Mouse (Mus musculus) adrenal gland, postnatal 25 days (tissue): ENCODE results near the gene Tram2. TPM values are rescaled to one million over a fixed set of nuclear protein-coding genes. Genes with fewer than 3 reads are reported as not detected.
A peak's percentile ranks its signal among the peaks of the same experiment; 100 is the strongest.

Source experiments
- DNase-seq: peaks from one replicate; pipeline ENCODE4 v3.0.0; 2021; ENCODE audit warnings: mixed read lengths
- total RNA-seq: library from RNA; stranded (reverse); gene quantifications from 2 replicates; pipeline ENCODE4 v1.2.3, GENCODE M21; 2021

The Tram2 gene
- total RNA-seq, 1 experiment from 2014 or later, result 5.8 TPM

GRCm38 (mm10) chr1:21067536-21068221 is 11.3 kb downstream of the Tram2 start:
- DNase-seq, result no peak

GRCm38 (mm10) chr1:21064153-21064552 is 14.9 kb downstream of the Tram2 start:
- DNase-seq, result no peak

DNA sequence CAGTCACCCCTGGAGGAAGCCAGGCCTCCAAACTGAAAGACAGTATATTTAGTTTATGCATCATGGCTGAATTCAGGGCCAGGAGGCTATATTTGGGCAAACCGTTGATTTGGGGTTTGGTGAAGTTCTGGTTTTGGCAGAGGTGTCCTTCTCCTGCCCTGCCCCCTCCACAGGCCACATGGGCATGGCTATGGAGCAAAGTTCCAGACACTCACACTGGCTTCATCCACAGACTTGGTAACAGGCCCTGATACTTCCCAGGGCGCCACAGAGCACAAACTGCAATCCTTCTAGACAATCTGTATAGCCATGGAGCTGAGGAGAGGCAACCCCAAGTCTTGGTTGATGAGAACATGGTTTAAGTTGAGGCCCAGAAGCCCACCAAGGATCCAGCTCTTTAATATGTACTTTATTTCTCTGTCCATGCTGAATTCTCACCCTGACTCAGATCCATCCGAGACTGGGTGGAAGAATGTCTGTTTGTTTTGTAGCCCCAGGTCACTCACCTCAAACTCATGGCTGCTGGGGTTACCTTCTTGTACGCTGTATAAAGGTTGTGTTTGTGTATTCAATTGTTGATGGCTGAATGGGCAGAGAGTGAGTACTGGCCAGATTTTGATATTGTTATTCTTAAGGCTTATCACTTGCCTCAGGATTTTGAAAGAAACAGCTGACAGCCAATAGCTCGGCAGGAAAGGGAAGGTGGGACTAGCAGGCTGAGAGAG is 19.5 kb downstream of the Tram2 start:
- no peak for DNase-seq

- no peak for DNase-seq
Observed at GRCm38 (mm10) chr1:21053009-21053408, 26.0 kb downstream of the Tram2 start.

DNA sequence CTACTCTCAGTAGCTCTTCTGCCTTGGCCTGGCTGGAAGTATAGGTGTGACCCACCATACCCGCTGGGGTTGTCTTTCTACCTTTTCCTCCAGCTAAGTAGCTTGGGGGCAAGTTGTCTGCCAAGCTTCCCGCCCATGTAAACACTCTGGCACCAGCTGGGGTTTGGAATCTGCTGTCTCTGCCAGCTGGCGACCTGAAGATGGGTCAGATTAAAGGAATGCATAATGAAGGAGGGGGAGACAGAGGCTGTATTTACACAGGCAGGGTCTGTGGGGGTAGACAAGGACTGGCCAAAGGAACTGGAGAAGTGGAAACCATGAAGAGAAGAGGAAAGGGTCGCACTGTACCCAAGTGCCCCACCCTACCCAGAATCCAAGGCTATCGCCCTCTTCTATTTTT is 26.4 kb downstream of the Tram2 start:
- DNase-seq, result no peak

- no peak for DNase-seq
Observed at GRCm38 (mm10) chr1:21052132-21052545, 26.9 kb downstream of the Tram2 start.

- DNase-seq, result no peak
Observed at GRCm38 (mm10) chr1:21049005-21049404, 30.0 kb downstream of the Tram2 start.

- DNase-seq, result no peak
Observed at GRCm38 (mm10) chr1:21048402-21048801, 30.6 kb downstream of the Tram2 start.

GRCm38 (mm10) chr1:21042461-21042860 is 36.6 kb downstream of the Tram2 start:
- no peak for DNase-seq

DNA sequence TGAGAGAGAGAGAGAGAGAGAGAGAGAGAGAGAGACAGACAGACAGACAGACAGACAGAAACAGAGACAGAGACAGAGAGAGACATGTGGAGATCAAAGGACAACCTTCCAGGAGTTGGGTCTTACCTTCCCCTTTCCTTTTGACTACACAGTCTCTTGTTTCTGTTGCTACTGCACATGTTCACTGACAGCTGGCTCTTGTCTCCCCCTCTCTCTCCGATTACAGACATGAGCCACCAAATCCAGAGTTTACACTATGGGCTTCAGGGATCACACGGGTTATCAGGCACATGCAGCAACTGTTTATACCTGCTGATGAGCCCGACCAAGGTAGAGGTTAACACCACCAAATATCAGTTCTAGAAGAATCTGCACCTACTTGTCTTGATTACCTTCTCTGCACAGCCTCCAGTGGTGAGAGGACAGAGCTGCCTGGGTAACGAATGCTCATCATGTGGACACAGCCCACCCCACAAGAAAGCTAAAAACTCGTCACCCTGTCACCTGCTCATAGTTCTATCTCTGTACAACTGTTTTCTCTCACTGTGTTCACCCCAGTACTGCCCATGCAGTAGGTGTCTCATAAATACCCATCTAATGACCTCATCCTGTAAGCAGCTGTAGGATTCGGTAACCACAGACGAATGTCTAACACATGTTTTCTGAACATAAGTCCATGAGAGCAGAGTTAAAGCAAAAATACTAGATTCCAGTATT is 38.3 kb downstream of the Tram2 start:
- no peak for DNase-seq

- DNase-seq, result no peak
Observed at GRCm38 (mm10) chr1:21040173-21040572, 38.9 kb downstream of the Tram2 start.

- DNase-seq, result no peak
Observed at GRCm38 (mm10) chr1:21039564-21039963, 39.5 kb downstream of the Tram2 start.

GRCm38 (mm10) chr1:21037881-21038601 is 41.0 kb downstream of the Tram2 start:
- no peak for DNase-seq

DNA sequence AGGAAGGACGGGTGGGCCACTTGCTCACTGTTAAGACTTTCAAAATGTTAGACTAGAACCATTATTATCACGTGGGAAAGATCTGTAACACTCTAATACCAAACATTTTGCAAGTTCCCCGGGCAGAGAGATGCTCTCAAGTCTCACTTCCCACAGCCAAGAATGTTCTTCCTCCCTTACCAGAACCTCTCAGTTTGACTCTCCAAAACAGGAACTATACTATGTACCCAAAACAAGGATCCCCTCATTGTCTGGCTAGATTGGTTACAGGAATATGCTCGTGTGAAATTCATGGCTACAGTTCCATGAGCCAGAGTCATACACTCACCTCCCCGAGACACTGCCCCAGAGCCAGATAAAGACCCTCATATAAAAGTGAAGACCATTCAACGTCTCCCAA is 43.2 kb downstream of the Tram2 start:
- no peak for DNase-seq

GRCm38 (mm10) chr1:21033792-21034119 is 45.3 kb downstream of the Tram2 start:
- no peak for DNase-seq

DNA sequence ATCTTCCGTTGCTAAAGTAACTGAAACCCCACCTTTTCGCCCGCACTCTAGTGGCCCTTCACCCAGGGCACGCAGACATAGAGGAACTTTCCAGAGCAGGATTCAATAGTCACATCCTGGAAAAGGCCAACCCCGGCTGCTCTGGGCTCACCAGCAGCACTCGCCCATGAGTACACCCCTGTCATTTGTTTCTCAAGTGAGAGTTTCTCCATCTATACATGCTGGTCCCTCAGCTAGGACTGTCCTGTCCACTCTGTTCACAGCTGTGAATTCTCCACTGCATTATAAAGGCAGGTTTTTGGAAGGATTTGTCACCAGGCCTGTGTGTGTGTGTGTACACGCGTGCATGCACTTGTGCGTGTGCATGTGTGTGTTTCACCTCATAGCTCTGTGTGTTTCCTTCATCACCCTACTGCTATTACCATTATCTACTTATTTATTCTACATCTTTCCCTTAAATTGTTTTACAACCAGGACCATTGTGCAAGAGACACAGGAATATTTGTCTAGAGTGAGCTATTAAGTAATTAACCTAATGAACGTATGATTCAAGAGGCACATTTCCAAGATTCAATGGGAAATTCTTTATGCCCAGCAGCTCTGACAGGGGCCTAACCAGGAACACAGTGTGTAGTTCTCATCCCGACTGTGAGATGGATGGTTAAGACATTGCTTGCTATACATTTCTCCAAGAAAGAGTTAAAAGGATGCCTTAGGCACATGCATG is 45.8 kb downstream of the Tram2 start:
- DNase-seq, result no peak

- DNase-seq, result no peak
Observed at GRCm38 (mm10) chr1:21031650-21032049, 47.4 kb downstream of the Tram2 start.

GRCm38 (mm10) chr1:21029000-21029399 is 50.0 kb downstream of the Tram2 start:
- DNase-seq, result no peak

DNA sequence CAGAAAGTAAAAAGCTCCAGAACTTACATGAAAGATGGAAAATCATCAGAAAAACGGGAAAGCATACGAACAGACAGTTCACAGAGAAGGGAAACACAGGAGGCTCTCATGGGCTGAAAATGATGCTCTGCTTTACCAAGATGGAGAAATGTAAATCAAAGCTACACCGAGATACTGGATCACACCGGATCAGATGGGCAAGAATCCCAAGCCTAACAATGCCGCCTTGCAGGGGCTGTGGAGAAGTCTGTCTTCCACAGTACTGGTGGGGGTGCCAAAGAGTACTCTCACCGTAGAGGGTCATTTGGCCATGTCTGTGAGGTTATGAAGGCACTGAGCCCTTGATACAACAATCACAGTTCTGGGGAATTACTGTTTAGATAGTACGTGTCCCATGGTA is 52.5 kb downstream of the Tram2 start:
- no peak for DNase-seq

DNA sequence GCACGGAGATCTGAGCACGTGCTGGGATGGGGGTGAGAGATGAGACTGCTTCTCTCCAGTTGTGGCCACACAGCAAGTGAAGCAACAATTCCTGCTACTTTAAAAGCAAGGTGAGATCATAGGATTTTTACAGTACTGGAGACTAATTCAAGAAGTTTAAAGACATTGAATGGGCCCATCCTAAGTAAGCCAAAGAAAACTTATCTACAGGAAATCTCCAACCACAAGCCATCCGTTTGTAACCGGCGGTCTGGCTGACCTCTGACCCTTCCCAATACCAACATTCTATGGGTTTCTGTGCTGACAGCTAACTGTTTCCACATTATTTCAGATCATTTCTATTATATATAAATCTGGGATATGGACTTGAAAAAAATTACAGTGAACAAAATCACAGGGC is 53.8 kb downstream of the Tram2 start:
- no peak for DNase-seq

GRCm38 (mm10) chr1:21023101-21023500 is 55.9 kb downstream of the Tram2 start:
- DNase-seq, result no peak

DNA sequence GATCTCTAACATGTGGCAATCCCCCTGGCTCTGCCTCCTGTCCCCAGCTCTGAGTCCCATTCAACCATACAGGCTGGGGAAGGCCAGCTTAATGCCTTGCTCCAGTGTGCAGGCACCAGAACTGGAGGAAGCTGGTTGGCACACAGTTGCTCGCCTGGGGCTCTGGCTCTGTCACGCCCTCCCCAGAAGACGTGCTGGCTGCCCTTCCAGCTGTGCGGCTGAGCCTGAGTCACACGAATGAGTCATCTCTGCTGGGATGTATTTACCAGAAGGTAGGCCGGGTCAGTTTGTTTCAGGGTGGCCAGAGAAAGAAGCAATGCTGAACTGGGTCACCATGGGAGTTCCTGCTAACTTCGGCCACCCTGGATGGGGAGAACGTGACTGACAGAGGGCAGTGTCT is 64.6 kb downstream of the Tram2 start:
- peak; percentile 80 for DNase-seq
